Mouse (Mus musculus): ENCODE measurements at regions not wholly inside any gene's neighbourhood (a gene's known extent, or its start where the extent isn't known, plus 50 kb on each side); places are given as distances from the start of the nearest gene placed in this dataset.
A peak's percentile ranks its signal among the peaks of the same experiment; 100 is the strongest.

DNA sequence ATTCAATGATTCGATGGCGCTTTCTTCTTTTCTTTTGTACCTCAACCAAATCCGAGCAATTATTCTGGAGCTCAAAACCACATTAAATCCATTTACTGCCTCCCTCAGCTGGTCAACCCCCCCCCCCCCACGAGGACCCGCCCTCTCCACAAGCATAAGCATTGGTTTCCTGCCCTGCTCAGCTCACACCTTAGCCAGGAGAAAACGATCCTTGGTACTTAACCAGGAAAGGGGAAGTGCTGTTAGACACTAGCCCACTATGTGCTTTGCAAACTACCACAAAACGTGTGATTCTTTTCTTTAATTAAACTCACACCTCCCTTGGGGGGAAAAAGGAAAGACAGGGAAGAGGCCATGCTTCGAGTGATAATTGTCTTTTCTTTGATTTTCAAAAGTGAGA is 169.8 kb downstream of the Arrdc4 start:
- DNase-seq = no peak

- DNase-seq = no peak
Measured at GRCm38 (mm10) chr7:68571315-68571714, 177.7 kb downstream of the Arrdc4 start.

DNA sequence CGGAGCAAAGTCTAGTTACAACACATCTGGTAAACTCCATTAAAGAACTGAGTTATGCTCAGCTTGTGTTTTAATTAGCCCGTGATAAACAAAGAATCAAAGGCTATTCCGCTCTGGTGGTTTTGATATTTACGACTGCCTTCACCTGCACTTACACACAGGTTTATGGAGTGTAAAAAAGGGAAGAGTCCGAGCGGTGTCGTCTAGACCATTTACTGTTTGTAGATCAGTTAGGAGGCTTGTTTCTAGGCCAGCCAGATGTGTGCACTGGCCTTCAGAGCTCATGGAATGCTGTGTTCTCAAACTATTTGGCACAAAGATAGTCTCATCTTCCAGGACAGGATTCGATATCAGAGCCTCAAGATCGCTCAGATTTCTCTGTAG is 180.9 kb downstream of the Arrdc4 start:
- DNase-seq = no peak

- DNase-seq = no peak
Measured at GRCm38 (mm10) chr7:68567452-68568126, 181.5 kb downstream of the Arrdc4 start.

DNA sequence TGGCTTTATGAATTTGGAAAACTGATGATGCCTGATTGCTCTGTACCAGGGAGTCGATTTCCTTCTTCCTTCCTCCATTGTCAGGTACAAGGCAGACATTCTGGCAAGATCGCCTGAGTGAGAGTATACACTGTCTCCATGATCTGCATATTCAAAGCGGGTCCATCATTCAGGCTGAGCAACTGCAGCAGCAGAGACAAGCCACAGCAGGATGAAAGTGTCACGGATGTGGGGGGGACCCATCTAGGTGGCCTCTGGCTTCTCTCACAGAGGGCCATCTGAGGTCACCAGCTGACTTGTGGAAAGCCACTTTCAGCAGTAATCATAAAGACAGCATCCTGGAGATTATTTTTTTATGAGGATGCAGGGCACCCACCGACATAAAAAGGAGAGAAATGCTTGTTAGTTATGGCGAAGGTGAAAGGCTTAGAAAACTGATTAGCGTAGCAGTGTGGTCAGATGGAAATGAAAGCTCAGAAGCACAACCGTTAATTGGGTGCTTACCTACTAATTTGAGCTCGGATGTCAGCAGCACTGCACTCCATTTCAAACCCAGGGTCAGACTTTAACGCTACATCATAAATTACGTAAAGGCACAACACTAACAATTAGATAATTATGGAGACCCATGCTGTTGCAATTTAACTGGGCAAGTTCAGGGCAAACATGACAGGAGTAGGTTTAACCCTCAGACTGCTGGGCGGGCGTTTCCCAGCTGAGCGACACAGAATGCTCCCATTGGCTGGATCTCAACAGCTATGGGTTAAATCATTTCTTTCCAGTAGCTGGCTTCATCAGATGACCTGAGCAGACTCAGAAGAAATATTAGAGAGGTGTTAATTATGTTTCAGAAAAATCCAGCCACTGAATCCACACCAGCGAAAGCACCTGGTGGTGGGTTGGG is 189.3 kb downstream of the Arrdc4 start:
- no peak for DNase-seq

DNA sequence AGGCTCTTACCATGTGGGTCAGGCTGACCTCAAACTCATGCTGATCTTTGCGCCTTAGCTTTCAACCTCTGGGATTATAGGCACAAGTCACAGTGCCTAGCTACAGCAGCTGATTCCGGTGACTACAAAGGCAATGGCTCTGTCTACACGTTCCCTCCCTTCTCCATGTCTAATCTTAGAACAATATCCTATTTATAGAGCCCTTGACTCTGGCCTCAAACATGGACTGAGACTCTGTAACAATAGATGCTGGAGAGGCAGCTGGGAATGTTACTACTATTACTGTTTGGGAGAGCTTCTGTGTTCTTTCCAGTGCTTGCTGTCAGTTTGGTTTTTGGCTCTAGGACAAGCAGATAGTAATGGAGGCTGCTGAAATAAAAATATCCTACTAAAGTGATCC is 198.7 kb downstream of the Arrdc4 start:
- no peak for DNase-seq

GRCm38 (mm10) chr7:68548176-68548575 is 200.9 kb downstream of the Arrdc4 start:
- DNase-seq = no peak

GRCm38 (mm10) chr7:68544136-68544535 is 204.9 kb downstream of the Arrdc4 start:
- no peak for DNase-seq

- no peak for DNase-seq
Measured at GRCm38 (mm10) chr7:68509096-68509495, 235.5 kb downstream of the Fam169b start.

DNA sequence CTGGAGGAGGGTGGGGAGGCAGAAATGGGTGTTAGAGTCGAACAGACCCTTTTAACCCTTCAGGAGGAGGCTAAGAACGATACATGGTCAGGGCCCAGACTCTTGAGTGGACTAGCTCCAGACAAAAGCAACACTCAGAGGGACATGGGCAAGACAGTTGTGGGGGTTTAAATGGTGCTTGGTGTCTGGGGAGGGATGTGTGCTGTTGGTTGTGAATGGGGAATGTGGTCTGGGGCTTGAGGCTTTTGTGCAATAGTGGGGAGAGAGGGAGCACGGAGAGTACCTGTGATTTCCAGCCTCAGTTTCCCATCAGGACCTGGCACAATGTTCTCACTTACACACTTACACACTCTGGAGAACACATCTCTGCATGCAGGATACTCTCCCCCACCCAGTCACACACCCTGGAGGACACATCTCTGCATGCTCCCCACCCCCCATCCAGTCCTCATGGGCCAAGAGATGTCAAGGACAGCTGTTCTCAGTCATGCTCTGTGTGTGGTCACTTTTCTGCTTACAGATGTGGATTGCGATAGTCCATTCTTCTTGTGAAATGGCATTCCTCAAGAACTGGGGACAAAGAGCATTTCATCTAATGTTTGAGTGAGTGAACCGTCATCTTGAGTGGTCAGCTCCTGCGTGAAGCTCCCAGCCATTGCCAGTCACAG is 217.6 kb downstream of the Fam169b start:
- DNase-seq = no peak

GRCm38 (mm10) chr7:68486676-68487075 is 213.0 kb downstream of the Fam169b start:
- DNase-seq = no peak

DNA sequence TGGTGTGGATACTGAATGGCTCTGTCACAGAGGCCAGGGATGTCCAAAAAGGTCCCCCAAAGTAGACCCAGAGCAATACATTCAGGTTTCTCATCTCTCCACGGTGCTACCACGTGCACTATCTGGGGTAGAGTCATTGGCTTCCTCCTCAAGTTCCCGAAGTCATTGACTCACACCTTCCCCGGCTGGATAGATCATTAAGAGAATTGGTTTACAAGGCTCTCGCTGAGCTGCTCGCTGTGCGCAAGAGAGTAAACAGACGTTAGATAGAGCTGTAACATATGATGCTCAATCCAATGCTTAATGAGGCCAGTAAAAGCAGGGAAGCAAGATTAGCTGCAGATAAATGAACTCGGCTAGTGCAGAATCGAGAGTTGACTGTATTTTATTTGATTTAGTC is 208.9 kb downstream of the Fam169b start:
- DNase-seq = no peak

- peak; percentile 69 for DNase-seq
Measured at GRCm38 (mm10) chr7:68480770-68481169, 207.1 kb downstream of the Fam169b start.

- no peak for DNase-seq
Measured at GRCm38 (mm10) chr7:68480336-68480735, 206.7 kb downstream of the Fam169b start.

GRCm38 (mm10) chr7:68478044-68478443 is 204.4 kb downstream of the Fam169b start:
- no peak for DNase-seq

DNA sequence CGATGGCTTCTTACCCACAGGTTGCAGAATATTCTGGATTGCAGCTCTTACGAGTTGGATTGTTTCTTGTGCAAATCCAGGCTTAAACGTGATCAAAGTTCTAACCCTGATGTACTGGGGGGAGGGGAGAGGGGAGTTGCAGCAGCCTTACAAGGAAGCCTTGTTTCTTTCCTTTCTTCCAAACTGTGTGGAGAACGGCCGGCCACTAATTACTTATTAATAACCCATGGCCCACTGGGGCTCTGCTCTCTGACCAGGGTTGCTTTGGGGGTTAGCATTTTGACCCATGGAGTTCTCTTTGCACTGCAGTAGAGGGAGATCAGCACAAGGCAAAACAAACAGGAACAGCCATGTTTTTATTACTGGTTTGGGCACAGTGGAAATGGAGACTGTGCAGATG is 199.2 kb downstream of the Fam169b start:
- no peak for DNase-seq

GRCm38 (mm10) chr7:68470983-68471382 is 197.3 kb downstream of the Fam169b start:
- no peak for DNase-seq

GRCm38 (mm10) chr7:68468574-68468973 is 194.9 kb downstream of the Fam169b start:
- no peak for DNase-seq

DNA sequence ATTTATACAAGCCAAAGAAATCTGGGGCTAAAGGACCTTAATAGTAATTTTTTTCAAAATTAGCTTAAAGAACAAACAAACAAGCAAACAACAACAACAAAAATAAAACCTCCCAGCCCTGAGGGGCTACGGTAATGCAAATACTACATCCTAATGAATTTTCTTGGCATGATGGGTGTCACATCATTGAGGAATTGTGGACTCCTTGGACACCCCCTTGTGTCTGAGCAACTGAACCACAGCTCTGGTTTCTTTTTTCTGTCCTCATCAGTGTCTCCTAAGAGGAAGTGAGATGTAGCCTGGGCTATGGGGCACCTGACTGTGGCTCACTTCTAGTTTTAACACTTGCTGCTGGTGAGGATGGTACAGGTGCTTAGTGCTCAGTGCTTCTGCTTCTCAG is 184.2 kb downstream of the Fam169b start:
- no peak for DNase-seq

DNA sequence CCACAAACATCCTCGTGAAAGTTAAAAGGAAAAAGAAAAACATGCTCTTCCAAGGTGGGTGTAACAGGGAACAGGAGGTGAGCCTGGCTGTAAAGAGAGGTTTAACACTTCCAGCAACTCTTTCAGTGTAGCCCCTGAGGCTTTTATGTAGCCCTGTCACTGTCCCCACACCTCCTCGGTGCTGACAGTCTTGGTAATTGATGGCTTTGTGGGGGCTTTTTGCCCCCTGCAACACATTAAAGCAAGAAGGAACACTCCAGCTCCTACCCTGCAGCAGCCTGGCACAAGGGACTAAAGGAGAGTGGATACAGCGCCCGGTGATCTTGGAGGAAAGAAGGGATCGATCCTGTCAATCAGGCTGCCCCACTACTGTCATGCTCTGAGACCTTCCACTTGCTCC is 181.8 kb downstream of the Fam169b start:
- no peak for DNase-seq

DNA sequence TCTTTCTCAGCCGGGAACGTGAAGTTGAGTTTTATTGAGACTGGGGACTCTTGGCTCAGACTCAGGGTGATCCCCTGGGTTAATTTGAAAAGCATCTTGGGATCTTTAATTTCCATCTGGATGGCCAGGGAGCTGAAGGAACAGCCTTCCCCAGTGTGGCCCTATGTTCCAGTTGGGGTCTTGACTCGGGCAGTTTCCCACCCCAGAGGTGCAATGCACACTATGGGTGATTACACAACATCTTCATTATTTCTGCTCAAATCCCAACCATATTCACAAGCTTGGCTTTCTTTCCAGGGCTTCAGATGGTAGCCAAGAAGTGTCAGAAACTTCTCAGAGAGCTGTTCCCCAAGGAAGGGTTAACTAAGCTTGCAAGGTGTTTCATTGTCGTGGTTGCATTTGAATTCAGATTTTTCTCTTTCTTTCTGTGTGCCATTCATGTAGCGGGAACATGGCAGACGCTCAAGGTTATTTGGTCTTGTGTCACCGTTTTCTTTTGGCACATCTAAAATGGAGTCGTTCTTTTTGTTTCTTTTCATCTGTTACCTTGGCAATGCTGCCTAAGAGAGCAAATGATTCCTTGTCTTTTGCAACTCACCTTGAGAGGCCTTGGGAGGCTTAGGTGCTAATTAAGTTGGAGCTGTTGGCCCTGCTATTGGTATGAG is 179.5 kb downstream of the Fam169b start:
- no peak for DNase-seq

- no peak for DNase-seq
Measured at GRCm38 (mm10) chr7:68444426-68445095, 170.9 kb downstream of the Fam169b start.
